Mouse (Mus musculus) testis, adult 2 months (tissue): ENCODE measurements around the gene Gm44790.

ENCODE experiments used
- CTCF ChIP-seq: fragments of 200-500 bp; IDR thresholded peaks from 2 replicates; pipeline ENCODE4 v1.5.1; 2012; ENCODE audit warnings: low read depth, mild to moderate bottlenecking, inconsistent platforms, low read length, moderate library complexity; ENCODE audit not compliant: control insufficient read depth, insufficient read depth, insufficient replicate concordance
- POLR2A ChIP-seq: fragments of 200-500 bp; IDR thresholded peaks from 2 replicates; pipeline ENCODE4 v1.6.1; 2012; ENCODE audit warnings: low read depth, mild to moderate bottlenecking, inconsistent platforms, low read length, moderate library complexity; ENCODE audit not compliant: control insufficient read depth

- TF ChIP-seq CTCF = no peak
- TF ChIP-seq POLR2A = no peak
Observed at GRCm38 (mm10) chr6:86418711-86419110, 7.7 kb upstream of the Gm44790 start.
